Mouse (Mus musculus) retina, adult 2 months (tissue): ENCODE results near the gene 1810037I17Rik.

Source experiments
- DNase-seq: peaks from one replicate; pipeline ENCODE4 v3.0.0-alpha.2; 2012; ENCODE audit warnings: low read depth, low spot score

1810037I17Rik gene

DNA sequence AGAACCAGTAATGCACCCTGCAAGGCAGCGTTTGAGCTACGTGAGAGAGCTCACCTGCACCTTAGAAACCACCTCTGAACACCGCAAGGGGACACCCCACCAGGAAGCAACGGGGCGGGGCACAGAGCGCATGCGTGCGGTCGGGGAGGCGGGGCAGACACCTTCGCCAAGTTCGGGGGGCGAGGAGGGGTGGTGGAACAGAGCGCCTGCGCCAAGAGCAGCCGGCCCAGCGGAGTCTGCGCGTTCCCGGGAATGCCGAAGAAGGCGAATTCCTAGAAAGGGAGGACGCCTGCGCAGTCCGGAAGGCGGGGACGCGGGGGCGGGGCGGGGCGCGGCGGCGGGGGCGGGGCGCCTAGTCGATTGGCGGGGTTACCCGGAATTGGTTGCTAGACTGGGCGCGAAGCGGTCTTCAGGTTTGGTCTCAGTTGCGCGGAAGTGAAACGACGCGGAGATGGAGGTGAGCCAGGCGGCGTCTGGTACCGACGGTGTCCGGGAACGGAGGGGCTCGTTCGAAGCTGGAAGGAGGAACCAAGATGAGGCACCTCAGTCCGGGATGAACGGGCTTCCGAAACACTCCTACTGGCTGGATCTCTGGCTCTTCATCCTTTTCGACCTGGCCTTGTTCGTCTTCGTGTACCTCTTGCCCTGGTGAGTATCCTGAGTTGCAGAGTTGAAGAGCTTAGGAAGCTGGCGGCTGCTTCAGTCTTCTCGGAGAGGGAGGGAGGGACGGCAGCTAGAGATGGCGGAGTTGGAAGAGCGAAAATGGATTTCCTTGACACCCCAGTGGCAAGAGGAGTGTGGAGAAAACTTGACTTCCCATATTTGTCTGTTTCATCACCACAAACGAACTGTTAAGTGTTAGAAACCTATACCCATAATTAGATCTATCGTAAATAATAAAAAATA is at the start of gene 1810037I17Rik:
Gene 1810037I17Rik (plus strand): TSS at position 195 of the 906 bp plus-strand sequence.
- DNase-seq: peak; percentile 88

DNA sequence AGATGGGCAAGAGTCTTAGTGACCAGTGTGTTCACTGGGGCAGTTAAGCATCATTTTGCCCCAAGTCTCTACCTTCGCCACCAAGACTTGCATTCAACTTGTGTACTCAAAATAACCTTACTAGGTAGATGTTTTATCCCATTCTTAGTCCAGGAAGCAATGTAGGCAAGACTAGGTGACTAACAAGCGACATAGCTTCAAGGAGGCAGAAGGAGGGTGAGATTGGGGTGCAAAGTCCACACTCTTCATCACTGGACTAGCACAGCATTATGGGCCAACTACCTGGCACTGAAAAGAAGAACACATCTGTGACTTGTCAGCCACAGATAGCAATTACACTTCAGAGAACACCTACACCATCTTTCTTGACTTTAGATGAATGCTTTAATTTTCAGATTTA is 47.1 kb upstream of the 1810037I17Rik start:
- no peak for DNase-seq

DNA sequence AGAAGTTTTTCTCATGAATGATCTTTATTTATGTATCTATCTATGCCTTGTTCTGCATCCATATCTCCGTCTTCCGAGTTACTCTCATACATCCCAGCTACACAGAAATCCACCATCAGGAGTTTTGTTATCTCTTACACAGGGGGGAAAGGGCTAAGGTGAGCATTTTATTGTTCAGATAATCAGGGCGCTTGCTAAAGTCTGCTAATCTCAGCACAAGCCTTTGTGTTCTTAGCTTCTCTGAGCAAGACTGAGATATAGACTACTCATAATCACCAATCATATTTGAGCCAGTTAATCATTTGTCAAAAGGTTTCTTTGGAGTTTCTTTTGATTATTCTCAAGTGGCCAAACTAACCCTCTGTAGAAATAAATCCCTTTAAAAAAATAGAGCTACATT is 46.5 kb upstream of the 1810037I17Rik start:
- DNase-seq: no peak

DNA sequence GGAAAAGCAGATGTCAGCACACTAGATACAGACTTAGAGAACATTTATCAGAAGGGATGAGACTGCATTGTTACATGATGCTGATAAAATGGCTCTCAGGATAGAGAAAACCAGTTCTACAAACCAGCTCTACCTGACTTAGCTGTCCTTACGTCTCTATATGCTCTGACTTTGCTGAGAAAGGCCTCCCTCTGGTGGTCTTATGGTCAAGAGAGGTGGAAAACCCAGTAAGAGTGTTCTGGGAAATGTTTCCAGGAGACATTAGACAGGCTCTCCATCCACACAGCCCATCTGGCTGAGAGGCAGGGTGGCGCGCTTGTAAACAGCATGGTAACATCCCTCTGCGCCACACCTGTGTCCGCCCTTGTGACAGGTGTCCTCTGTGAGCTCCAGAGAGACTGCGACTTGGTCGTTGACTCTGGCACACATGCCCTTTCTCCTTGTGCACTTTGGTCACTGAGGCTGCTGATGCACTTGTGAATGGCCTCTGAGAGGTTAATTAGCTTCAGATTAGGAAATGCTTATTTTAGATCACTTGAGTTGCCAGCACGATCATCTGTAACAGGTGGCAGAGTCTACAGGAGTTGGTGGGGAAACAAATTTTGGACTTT is 45.2 kb upstream of the 1810037I17Rik start:
- no peak for DNase-seq

DNA sequence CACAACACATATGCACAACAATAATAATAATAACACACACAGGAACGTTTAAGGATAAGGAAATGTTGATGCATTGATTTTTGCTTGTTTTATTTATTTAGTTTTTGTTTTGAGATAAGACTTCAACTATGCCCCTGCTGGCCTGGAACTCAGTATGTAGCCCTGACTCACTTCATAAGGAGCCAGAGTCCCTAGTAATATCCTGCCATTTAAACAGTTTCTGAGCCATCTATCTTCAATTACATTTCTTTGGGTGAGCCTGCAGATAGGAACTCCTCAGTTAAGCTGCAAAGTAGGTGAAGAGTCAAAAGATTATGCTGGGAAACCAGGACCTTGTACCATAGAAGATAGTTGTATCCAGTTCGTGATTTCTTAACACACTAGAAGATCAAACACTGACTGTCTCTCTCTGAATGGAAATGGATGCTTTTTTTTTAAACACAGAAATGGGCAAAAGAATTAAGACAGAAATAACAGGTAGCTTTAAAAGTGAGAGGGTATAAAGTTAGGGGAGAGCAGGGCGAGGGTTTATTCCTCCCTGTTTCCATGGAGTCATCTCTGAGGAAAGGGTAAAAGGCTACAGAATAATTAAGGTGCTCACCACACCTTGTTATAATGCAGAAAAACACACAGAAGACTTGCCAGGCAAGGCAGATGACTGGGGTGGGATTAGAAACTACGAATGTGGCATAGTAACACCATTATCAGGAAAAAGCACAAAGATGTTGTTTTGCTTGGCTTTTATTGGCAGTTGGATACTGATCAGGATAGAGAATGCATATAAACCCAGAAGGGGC is 36.3 kb upstream of the 1810037I17Rik start:
- no peak for DNase-seq

DNA sequence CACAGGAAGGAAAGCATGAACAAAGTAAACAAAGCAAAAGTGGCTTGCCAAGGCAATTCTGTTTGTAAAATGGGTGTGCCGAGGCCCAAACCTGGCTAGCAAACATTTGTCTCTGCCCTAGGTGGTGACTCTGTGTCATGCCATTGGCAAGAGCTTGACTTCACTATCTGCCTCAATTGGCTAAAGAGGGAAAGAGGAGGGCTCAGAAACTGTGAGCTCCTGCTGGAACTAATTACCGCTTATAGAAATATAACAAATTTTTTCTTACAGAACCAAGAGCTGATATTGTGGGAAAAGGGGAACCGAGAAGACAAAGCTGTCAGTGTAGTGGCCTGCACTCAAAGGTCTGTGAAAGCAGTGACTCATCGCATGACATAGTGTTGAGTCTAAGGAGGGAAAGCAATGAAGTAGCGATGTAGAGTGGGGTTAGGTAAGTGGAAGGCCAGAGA is 35.6 kb upstream of the 1810037I17Rik start:
- DNase-seq: no peak

DNA sequence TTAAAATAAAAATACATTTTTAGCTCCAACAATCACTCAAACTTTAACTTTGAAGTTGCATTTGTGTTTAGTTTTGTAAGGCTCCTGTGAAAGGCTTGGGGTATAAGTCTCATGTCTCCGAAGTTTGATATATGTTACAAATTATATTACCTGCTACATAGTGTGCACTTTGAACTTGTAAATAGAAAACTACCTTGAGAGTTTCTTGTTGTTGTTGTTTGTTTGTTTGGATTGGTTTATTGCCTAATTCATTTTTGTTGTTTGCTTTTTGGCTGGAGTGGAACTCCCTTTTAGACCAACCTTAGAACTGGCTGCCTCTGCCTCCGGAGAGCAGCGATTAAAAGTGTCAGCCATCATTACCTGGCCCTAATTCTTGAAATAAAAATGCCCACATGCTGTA is 29.2 kb upstream of the 1810037I17Rik start, which contains the start of gene Fabp2:
Gene Fabp2 (plus strand): TSS at position 301 of the 400 bp plus-strand sequence.
- DNase-seq: no peak

DNA sequence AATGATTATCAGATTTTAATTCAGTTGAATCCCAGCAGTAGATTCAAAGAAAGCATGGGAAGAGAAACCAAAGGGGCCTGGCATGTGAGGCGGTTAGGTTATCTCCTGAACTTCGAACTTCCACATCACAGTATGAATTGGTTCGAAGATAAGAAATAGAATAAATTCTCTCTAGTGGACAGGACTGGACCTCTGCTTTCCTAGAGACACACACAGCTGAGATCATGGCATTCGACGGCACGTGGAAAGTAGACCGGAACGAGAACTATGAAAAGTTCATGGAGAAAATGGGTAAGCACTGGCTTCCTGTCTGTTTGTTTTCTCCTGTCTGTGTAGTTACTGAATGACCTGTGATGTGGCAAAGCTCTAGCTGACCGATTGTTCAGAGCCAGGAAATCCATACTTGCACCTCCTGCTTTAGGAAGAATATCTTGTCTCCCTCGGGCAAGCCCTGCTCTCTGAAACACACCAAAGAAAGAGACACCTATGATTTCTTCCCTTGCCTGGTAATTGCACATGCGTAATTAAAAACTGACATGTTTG is 28.7 kb upstream of the 1810037I17Rik start:
- DNase-seq: no peak

DNA sequence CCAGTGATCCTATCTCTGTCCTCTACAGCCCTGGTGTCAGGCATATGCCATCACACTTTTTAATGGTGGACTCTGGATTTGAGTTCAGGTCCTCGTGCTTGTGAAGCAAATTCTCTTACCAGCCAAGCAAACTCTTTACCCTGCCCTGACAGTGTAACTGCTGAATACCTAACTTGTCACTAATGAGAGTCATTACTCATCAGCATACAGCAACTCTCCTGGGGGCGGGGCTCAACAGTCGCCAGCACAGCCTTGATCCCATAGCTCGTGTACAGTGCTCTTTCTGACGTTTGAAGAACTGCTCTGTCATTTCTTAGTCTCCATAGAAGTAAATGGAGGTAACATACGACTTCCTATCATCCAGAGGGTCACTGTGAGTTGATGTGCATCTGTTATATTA is 25.7 kb upstream of the 1810037I17Rik start:
- no peak for DNase-seq

DNA sequence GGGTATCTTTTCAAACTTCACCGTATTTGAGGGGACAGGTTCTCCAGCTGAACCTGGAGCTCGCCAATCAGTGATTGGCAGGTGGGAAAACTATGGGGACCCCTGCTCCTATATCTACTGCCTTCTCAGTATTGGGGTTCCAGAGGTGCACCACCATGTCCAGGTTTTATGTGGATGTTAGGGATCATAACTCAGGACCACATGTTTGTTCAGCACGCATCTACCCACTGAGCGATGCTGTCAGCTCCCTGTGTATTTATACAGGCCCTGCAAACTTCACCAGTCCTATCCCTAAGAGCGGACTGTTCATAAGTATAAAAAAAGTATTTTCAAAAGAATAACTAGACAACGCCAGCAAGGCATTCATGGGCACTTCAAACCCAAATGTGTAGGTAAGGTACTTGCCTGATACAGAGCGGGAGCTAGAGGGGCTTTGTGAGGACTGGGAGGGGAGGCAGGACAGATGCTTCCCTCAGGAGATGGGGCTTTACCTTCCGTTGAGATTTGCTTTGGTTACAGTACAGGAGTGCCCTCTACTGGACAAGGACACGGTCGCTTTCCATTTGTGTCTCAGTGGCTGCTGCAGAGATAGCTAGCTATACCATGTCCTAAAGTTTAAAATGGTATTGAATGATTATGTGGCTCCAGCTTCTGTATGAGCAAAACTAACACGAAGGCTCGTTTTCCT is 20.1 kb upstream of the 1810037I17Rik start:
- peak; percentile 49 for DNase-seq

DNA sequence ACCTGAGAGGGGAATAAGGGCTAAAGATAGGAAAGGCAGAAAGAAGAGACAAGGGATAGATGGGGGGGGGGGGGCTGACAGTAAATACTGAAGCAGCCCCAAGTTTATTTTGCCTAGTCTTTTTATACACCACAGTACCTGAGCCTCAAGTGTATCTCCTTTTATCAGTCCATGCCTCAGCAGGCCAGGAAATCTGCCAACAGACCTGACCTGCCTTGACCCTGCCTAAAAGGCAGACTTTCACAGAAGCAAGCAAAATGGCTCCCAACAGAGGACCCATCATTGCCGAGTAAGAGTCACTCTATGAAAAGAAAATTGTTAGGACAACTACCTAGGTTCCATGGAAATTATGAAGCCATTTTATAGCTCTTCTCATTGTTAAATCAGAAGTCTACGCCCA is 16.2 kb upstream of the 1810037I17Rik start:
- no peak for DNase-seq

DNA sequence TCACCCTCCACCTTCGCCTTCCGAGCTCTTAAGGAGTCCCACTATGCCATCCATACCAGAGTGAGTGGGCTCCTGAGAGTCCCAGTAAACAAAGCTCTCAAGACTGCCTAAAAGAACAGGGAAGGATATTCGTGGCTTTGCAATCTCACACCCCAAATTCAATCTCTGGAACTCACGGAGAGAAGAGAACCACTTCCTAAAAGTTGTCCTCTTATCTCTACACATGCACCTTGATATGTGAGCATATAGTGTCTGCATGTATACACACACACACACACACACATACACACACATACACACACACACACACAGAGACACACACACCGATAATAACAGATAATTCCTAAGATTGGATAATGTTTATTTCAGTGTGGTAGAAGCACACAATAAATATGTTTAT is 8.5 kb upstream of the 1810037I17Rik start:
- no peak for DNase-seq

DNA sequence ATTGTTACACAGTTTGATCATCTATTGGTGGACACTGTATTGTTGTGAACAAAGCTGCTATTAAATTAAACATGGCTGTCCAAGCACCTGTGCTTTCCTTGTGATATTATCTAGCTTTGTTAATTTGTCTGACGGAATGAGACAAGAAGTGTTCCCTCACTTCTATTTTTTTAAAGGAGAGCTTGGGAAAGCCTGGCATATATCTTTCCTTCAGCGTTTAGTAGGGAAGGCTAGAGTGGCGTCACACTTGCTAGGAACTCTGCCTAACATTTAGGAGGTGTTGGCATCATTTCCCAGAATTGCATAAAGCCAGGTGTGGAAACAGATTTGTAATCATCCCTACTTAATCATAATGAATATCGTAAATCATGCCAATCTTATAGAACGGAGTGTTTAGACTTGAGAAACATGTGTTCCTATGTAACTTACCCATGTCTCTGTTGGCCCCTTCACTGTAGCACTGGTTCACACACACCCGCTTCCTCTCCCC is 7.8 kb upstream of the 1810037I17Rik start:
- no peak for DNase-seq

DNA sequence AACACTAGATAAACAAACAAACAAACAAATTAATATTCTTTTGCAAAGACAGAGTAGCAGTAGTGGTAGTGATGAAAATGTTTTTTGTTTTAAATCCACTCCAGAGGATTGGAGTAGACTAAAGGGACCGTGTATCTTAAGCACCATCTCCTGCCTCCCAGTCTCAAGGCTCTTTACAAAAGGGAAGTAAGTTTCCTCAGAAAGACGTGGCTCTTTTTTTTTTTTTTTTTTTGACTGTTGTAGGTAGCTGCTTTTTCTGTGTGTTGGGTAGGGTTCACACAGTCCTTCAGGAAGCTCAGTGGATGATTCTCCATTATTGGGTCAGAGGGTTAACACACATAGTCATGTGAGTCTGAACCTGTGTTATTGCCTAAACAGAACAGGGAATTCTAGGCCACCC is 5.3 kb upstream of the 1810037I17Rik start:
- DNase-seq: no peak

DNA sequence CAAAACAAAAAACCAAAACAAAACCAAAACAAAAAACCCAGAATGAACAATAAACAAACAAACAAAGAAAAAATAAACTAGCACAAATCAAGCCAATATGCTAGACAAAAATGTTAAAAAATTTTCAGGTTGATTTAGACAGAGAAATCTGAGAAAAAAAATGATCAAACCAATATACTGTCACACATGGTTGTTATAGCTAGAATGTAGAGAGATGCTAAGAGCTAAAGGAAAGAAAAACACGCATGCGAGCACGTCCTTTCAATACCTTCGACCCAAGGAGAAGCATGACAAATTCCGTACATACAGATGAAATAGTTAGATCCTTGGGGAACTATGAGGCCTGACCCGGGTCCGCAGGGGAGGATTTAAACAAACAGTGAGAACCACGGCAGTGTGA is 4.7 kb upstream of the 1810037I17Rik start, which contains the start of gene Gm10959:
Gene Gm10959 (minus strand): TSS at position 101 of the 400 bp plus-strand sequence.
- DNase-seq: no peak

DNA sequence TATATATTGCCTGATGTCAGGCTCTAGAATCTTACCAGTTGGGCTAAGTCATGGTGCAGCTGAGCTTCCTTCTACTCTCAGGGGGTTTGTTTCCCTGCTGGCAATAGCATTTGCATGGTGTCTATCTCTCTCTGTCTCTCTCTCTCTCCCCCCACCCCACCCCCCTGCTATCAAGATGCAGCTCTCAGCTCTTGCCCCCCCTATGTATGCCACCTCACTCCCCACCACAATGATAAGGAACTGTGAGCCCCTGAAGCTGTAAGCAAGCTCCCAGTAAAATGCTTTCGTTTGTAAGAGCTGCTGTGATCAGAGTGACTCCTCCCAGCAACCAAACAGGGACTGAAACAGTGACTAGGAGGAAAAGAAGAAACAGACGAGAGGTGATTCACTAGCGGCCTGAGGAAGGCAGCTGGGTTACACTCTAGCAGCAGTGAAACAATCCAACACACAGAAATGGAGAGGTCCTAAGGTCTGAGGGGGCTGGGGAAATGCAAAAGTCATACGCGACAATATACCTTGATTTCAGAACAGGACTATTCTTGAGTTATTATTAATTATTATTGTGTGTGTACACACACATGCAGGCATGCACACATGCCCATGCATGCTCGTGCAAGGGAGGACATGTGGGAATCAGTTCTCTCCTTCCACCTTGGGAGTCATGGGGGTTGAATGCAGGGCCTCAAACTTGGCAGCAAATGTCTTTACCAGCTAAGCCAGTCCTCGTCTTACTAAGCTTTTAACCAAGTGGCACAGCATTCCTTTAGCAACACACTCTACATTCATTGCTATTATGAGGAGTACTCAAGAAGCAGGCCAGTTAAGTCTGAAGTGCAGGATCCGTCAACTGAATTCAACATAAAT is 3.2 kb upstream of the 1810037I17Rik start:
- DNase-seq: no peak

DNA sequence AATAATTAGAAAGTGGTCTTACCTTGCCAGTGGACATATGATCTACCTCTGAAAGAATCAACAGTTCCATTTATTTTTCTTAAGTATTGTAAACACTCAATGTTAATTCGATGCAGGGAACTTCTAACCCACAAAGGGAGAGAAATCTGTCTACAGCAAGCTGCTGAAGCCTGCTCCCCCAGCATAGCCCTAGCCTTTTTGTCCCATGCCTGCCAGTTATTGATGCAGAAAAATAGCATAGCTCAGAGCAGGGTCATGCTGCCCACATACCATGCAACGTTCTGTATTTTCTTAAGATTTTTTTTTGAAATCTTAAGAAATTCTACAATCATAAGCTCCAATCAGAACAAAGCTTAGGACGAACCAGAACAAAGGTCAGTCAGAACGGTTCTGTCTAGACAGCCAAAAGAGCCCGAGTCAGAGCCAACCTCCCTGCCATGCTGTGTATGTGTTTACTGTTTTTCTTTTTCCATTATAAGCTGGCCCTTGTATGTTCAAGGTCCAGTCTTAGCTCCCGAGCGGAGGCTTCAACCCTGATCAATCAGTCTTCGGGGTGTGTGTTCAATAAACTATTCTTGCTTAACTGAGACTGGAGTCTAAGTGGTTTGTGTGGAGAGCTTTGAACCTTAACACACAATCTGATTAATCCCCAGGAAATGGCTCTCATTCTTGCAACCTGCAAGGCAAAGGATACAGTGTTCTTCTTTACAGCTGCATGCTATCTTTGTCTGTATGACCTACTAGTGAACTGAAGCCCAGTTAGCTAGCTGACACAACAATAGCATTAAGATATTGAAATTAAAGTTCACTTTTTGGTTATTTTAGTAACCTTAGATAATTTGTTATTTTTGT is 2.1 kb upstream of the 1810037I17Rik start:
- no peak for DNase-seq

DNA sequence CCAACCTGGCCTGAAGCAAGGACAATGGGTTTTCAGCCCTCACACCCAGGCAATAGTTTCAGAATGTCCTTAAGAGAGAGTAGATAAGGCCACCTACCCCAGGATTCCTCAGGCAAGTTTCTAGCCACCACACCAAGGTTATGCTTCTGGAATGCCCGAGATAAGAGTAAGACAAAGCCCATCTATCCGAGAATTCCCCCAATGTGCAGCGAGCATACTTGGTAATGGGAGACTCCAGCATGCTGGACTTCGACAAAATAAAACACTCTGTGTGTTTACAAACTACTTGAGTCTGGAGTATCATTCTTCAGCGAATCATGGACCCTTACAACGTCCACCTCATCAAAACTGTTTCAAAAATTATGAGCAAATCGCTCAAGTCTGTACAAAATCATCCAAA is 856 bp upstream of the 1810037I17Rik start:
- DNase-seq: no peak

DNA sequence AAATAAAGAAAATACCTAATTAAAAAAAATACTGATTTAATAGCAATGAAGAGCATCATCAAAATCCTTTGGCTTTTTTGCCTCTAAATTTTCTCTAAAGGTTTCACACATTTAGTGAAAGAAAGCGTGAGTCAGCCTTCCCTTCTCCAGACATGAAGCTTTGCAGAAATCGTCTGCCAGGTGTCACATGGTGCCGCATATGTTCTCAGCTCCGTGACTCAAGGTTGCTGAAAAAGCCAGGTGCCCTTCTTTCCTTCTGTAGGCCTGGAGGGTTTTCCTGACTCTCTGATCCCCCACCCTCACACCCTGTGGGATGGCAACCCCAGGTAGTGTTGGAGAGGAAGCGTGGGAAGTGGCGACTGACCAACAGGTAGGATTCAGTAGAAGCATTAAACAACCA is 5.7 kb downstream of the 1810037I17Rik start:
- no peak for DNase-seq
